Mouse (Mus musculus): ENCODE measurements around the gene Itpr2. TPM values are rescaled to one million over a fixed set of nuclear protein-coding genes. Genes with fewer than 3 reads are reported as not detected.

Itpr2 gene
- polyA plus RNA-seq, 1 experiment from 2014 or later: 49.4 TPM

DNA sequence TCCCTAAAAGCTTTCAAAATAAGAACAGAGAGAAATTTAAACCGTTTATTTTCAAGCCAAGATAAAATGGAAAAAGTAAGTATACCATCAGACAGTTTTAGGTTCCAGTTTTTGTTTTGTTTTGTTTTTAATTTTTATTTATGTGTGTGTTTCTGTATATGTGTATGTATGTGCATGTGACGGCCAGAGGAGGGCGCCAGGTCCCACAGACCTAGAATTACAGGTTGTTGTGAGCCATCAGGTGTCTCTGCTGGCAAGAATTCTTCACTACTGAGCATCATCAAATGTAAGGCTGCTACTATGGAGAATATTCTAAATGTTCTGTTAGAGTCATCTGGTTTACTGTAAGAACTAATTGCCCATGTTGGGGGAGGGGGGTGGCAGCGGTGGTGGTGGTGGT is 111.9 kb downstream of the Itpr2 start:
- WGBS: 86% methylated on average over 4 of the region's 4 CpGs
- no peak overlapping the region for H3K4me3 ChIP-seq (ENCODE audit: low read length)
- H3K36me3 ChIP-seq (ENCODE audit: control insufficient read depth, insufficient read depth): peaks cover 48% of the 10 kb centered on the region
- no peak overlapping the region for H3K27ac ChIP-seq (ENCODE audit: low read length)
- no peak for ATAC-seq (replicated peaks; ENCODE audit: extremely low read depth, insufficient read depth, low FRiP score)
- H3K27me3 ChIP-seq (ENCODE audit: control insufficient read depth, insufficient read depth, low read length): no peaks in the 10 kb centered on the region
- H3K4me2 ChIP-seq (ENCODE audit: low read depth, low read length): no peak overlapping the region
- H3K9ac ChIP-seq (ENCODE audit: low read length): no peak overlapping the region
- no peaks in the 10 kb centered on the region for H3K4me1 ChIP-seq (ENCODE audit: control insufficient read depth, insufficient read depth, low read length)
- H3K9me3 ChIP-seq (replicated peaks; ENCODE audit: control insufficient read depth, low read length): peaks cover 4% of the 10 kb centered on the region

GRCm38 (mm10) chr6:146388010-146388409 is 114.0 kb downstream of the Itpr2 start:
- Histone ChIP-seq H3K27me3 (ENCODE audit: control insufficient read depth, insufficient read depth, low read length) (no peaks in the 10 kb centered on the region), H3K9ac (ENCODE audit: low read length) (no peak overlapping the region), H3K4me2 (ENCODE audit: low read depth, low read length) (no peak overlapping the region), H3K27ac (ENCODE audit: low read length) (no peak overlapping the region), H3K36me3 (ENCODE audit: control insufficient read depth, insufficient read depth) (peaks cover 38% of the 10 kb centered on the region), H3K9me3 (replicated peaks; ENCODE audit: control insufficient read depth, low read length) (peaks cover 4% of the 10 kb centered on the region), H3K4me1 (ENCODE audit: control insufficient read depth, insufficient read depth, low read length) (no peaks in the 10 kb centered on the region), H3K4me3 (ENCODE audit: low read length) (no peak overlapping the region)
- WGBS: 79% methylated on average over 4 of the region's 4 CpGs
- ATAC-seq (replicated peaks; ENCODE audit: extremely low read depth, insufficient read depth, low FRiP score): no peak

DNA sequence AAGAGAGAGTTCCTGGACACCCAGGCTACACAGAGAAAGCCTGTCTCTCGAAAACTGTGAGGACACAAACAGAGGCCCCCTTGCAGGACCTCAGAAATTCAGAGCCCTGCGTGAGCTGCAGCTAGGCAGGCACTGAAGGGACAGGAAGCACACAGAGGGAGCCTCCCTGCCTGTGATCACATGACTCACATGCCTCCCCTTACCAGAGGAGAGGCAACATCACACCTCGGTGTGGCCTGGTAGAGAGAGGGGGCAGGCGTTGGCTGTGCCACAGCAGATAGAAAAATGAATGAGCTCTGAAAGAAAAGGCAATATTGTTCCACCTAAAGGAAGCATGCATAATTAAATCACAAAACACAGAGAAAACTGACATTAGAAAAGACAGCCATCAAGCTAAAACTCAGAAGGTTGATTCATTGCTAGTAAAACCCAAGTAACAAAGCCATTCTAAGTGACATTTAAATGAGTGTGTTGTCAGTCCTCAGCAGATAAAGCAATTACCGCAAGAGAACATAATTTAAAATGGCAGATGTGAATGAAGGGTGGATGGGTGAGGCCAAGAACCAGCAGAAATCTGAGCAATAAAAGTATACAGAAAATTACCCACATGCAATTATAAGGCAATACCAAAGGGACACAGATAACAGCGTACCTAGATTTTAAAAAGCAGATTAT is 114.8 kb downstream of the Itpr2 start:
- Histone ChIP-seq H3K27me3 (ENCODE audit: control insufficient read depth, insufficient read depth, low read length) (no peaks in the 10 kb centered on the region), H3K9ac (ENCODE audit: low read length) (no peak overlapping the region), H3K36me3 (ENCODE audit: control insufficient read depth, insufficient read depth) (peaks cover 37% of the 10 kb centered on the region), H3K27ac (ENCODE audit: low read length) (no peak overlapping the region), H3K4me2 (ENCODE audit: low read depth, low read length) (no peak overlapping the region), H3K9me3 (replicated peaks; ENCODE audit: control insufficient read depth, low read length) (no peaks in the 10 kb centered on the region), H3K4me1 (ENCODE audit: control insufficient read depth, insufficient read depth, low read length) (no peaks in the 10 kb centered on the region), H3K4me3 (ENCODE audit: low read length) (no peak overlapping the region)
- no peak for ATAC-seq (replicated peaks; ENCODE audit: extremely low read depth, insufficient read depth, low FRiP score)
- WGBS: 46% methylated on average over 6 of the region's 6 CpGs

DNA sequence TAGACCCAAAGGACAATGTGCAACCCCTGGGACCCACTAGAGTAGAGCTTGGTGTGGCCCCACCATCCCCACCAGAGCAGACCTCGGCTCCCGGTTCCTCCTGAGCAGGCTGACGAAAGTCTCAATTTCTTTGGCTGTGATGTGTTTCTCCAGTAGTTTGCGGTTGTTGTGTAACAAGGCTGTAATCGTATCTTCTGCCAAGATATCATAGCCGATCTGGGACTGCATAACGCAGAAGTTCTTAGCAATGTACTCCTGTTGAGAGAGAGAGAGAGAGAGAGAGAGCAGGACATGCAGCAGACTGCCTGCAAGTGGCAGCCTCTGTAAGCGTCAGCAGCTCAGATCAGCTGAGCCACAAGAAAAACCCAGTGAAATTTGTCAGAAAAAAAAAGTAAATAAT is 122.8 kb downstream of the Itpr2 start:
- no peaks in the 10 kb centered on the region for H3K27me3 ChIP-seq (ENCODE audit: control insufficient read depth, insufficient read depth, low read length)
- H3K36me3 ChIP-seq (ENCODE audit: control insufficient read depth, insufficient read depth): peaks cover 44% of the 10 kb centered on the region
- no peak for ATAC-seq (replicated peaks; ENCODE audit: extremely low read depth, insufficient read depth, low FRiP score)
- peaks cover 2% of the 10 kb centered on the region; the same call in 1 of the 2 replicates for H3K9me3 ChIP-seq (replicated peaks; ENCODE audit: control insufficient read depth, low read length)
- no peak overlapping the region for H3K27ac ChIP-seq (ENCODE audit: low read length)
- H3K4me1 ChIP-seq (ENCODE audit: control insufficient read depth, insufficient read depth, low read length): no peaks in the 10 kb centered on the region
- WGBS: 86% methylated on average over 8 of the region's 8 CpGs
- H3K4me2 ChIP-seq (ENCODE audit: low read depth, low read length): no peak overlapping the region
- no peak overlapping the region for H3K9ac ChIP-seq (ENCODE audit: low read length)
- no peak overlapping the region for H3K4me3 ChIP-seq (ENCODE audit: low read length)

GRCm38 (mm10) chr6:146371511-146371910 is 130.5 kb downstream of the Itpr2 start:
- Histone ChIP-seq H3K9ac (ENCODE audit: low read length) (no peak overlapping the region), H3K36me3 (ENCODE audit: control insufficient read depth, insufficient read depth) (peaks cover 46% of the 10 kb centered on the region), H3K4me1 (ENCODE audit: control insufficient read depth, insufficient read depth, low read length) (no peaks in the 10 kb centered on the region), H3K27me3 (ENCODE audit: control insufficient read depth, insufficient read depth, low read length) (no peaks in the 10 kb centered on the region), H3K4me3 (ENCODE audit: low read length) (no peak overlapping the region), H3K27ac (ENCODE audit: low read length) (no peak overlapping the region), H3K9me3 (replicated peaks; ENCODE audit: control insufficient read depth, low read length) (no peaks in the 10 kb centered on the region), H3K4me2 (ENCODE audit: low read depth, low read length) (no peak overlapping the region)
- 44% methylated on average over 2 of the region's 2 CpGs for WGBS
- no peak; the same call in 1 of the 2 replicates for ATAC-seq (replicated peaks; ENCODE audit: extremely low read depth, insufficient read depth, low FRiP score)

DNA sequence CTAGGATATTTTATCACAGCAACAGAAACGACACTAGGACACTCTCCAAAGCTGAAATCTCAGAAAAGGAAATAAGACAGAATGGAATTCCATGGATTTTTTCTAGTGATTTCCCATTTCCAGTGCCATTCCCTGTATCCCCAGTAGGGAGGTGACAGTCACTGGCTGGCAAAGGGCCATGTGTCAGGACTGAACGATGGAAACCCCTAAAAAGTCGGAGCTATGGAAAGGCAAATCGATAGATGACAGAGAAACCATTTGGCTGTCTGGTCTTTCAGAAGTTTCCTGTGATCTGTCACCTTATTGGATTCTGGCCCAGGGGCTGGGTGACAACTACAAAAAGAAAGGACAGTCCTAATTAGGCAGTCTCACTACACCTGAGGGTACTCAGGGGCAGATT is 135.8 kb downstream of the Itpr2 start:
- Histone ChIP-seq H3K27me3 (ENCODE audit: control insufficient read depth, insufficient read depth, low read length) (no peaks in the 10 kb centered on the region), H3K4me2 (ENCODE audit: low read depth, low read length) (no peak overlapping the region), H3K4me3 (ENCODE audit: low read length) (no peak overlapping the region), H3K27ac (ENCODE audit: low read length) (no peak overlapping the region), H3K36me3 (ENCODE audit: control insufficient read depth, insufficient read depth) (peaks cover 30% of the 10 kb centered on the region), H3K4me1 (ENCODE audit: control insufficient read depth, insufficient read depth, low read length) (peaks cover 1% of the 10 kb centered on the region), H3K9me3 (replicated peaks; ENCODE audit: control insufficient read depth, low read length) (no peaks in the 10 kb centered on the region), H3K9ac (ENCODE audit: low read length) (no peak overlapping the region)
- ATAC-seq (replicated peaks; ENCODE audit: extremely low read depth, insufficient read depth, low FRiP score): no peak
- WGBS: 70% methylated on average over 4 of the region's 4 CpGs

GRCm38 (mm10) chr6:146357911-146358310 is 144.1 kb downstream of the Itpr2 start:
- Histone ChIP-seq H3K9ac (ENCODE audit: low read length) (no peak overlapping the region), H3K9me3 (replicated peaks; ENCODE audit: control insufficient read depth, low read length) (no peaks in the 10 kb centered on the region), H3K27ac (ENCODE audit: low read length) (no peak overlapping the region), H3K27me3 (ENCODE audit: control insufficient read depth, insufficient read depth, low read length) (no peaks in the 10 kb centered on the region), H3K4me1 (ENCODE audit: control insufficient read depth, insufficient read depth, low read length) (peaks cover 9% of the 10 kb centered on the region), H3K4me2 (ENCODE audit: low read depth, low read length) (no peak overlapping the region), H3K36me3 (ENCODE audit: control insufficient read depth, insufficient read depth) (peaks cover 13% of the 10 kb centered on the region; the same call in 1 of the 2 replicates), H3K4me3 (ENCODE audit: low read length) (no peak overlapping the region)
- WGBS: 73% methylated on average over 4 of the region's 4 CpGs
- ATAC-seq (replicated peaks; ENCODE audit: extremely low read depth, insufficient read depth, low FRiP score): no peak

- H3K27me3 ChIP-seq (ENCODE audit: control insufficient read depth, insufficient read depth, low read length): no peaks in the 10 kb centered on the region
- H3K4me3 ChIP-seq (ENCODE audit: low read length): no peak overlapping the region
- no peak overlapping the region for H3K27ac ChIP-seq (ENCODE audit: low read length)
- H3K36me3 ChIP-seq (ENCODE audit: control insufficient read depth, insufficient read depth): peaks cover 20% of the 10 kb centered on the region
- H3K4me1 ChIP-seq (ENCODE audit: control insufficient read depth, insufficient read depth, low read length): no peaks in the 10 kb centered on the region
- no peak overlapping the region for H3K4me2 ChIP-seq (ENCODE audit: low read depth, low read length)
- H3K9ac ChIP-seq (ENCODE audit: low read length): no peak overlapping the region
- 76% methylated on average over 9 of the region's 9 CpGs for WGBS
- no peak for ATAC-seq (replicated peaks; ENCODE audit: extremely low read depth, insufficient read depth, low FRiP score)
- H3K9me3 ChIP-seq (replicated peaks; ENCODE audit: control insufficient read depth, low read length): 0 out of 2 replicates have a peak, but pooled peaks cover 3% of the 10 kb centered on the region
These were observed 149.7 kb downstream of the Itpr2 start for GRCm38 (mm10) chr6:146352258-146352805.

DNA sequence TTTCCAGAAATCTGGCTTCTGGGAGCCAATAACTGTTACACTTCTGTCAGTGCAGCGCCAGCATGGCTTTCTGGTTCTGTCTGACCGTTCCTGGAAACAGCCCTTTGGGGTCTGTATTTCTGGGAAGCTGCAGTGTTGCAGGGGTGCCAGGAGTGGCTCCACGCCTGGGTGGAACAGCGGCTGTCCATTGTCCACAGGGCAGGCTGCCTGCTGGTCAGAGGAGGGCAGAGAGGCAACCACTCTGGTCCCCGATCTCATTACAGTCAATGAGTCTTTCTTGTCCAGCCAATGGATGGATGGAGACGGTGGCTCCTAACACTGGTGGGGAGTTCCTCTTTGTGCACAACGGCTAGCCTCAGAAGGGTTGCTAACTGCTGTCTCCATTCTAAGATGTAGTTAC is 150.2 kb downstream of the Itpr2 start:
- H3K27ac ChIP-seq (ENCODE audit: low read length): no peak overlapping the region
- no peak overlapping the region for H3K4me3 ChIP-seq (ENCODE audit: low read length)
- no peaks in the 10 kb centered on the region for H3K27me3 ChIP-seq (ENCODE audit: control insufficient read depth, insufficient read depth, low read length)
- no peak overlapping the region for H3K9ac ChIP-seq (ENCODE audit: low read length)
- no peak for ATAC-seq (replicated peaks; ENCODE audit: extremely low read depth, insufficient read depth, low FRiP score)
- H3K4me2 ChIP-seq (ENCODE audit: low read depth, low read length): no peak overlapping the region
- WGBS: 85% methylated on average over 7 of the region's 7 CpGs
- H3K9me3 ChIP-seq (replicated peaks; ENCODE audit: control insufficient read depth, low read length): 0 out of 2 replicates have a peak, but pooled peaks cover 3% of the 10 kb centered on the region
- peaks cover 20% of the 10 kb centered on the region for H3K36me3 ChIP-seq (ENCODE audit: control insufficient read depth, insufficient read depth)
- no peaks in the 10 kb centered on the region for H3K4me1 ChIP-seq (ENCODE audit: control insufficient read depth, insufficient read depth, low read length)
